Mouse (Mus musculus) forebrain, embryonic 15.5 days (tissue): ENCODE results near the gene Brat1. TPM values are rescaled to one million over a fixed set of nuclear protein-coding genes. Genes with fewer than 3 reads are reported as not detected.
A peak's percentile ranks its signal among the peaks of the same experiment; 100 is the strongest.

ENCODE experiments used
- ATAC-seq: fragments of 200-750 bp; cut with Nextera tagmentation; replicated peaks from 2 replicates; pipeline ENCODE4 v1.8.0; 2017; ENCODE audit warnings: mild to moderate bottlenecking, moderate TSS enrichment, moderate library complexity
- H3K27ac ChIP-seq: fragments of 300-500 bp; sonication (generic); replicated peaks from 2 replicates; pipeline ENCODE4 v1.5.1; 2015; ENCODE audit warnings: mild to moderate bottlenecking, inconsistent platforms
- H3K27me3 ChIP-seq: fragments of 300-500 bp; sonication (generic); 2 replicates; pipeline ENCODE4 v1.6.1; 2015; ENCODE audit warnings: inconsistent platforms
- H3K36me3 ChIP-seq: fragments of 300-500 bp; sonication (generic); 2 replicates; pipeline ENCODE4 v1.6.1; 2015; ENCODE audit warnings: mild to moderate bottlenecking, inconsistent platforms
- H3K4me1 ChIP-seq: fragments of 300-500 bp; sonication (generic); 2 replicates; pipeline ENCODE4 v1.6.1; 2015; ENCODE audit warnings: inconsistent platforms
- H3K4me2 ChIP-seq: fragments of 300-500 bp; sonication (generic); replicated peaks from 2 replicates; pipeline ENCODE4 v1.6.1; 2015; ENCODE audit warnings: mild to moderate bottlenecking, inconsistent platforms
- H3K4me3 ChIP-seq: fragments of 300-500 bp; sonication (generic); 2 replicates; pipeline ENCODE4 v1.5.1; 2015; ENCODE audit warnings: mild to moderate bottlenecking, inconsistent platforms
- H3K9ac ChIP-seq: fragments of 300-500 bp; sonication (generic); replicated peaks from 2 replicates; pipeline ENCODE4 v1.6.1; 2015; ENCODE audit warnings: mild to moderate bottlenecking, inconsistent platforms
- H3K9me3 ChIP-seq: fragments of 300-500 bp; sonication (generic); 2 replicates; pipeline ENCODE4 v1.6.1; 2016; ENCODE audit warnings: inconsistent platforms
- WGBS: fragments of 180-500 bp; shearing (Covaris S2); methylation state at CpG from one replicate; pipeline ENCODE4 v1.1.7; 2015; ENCODE audit warnings: mixed read lengths; 5-methylcytosine and 5-hydroxymethylcytosine counted together
- polyA plus RNA-seq: library from polyadenylated mRNA; unstranded; fragments of >200 nt; fragmentation: Nextera tagmentation; extraction: Ambion mirVana; gene quantifications from 2 replicates; pipeline ENCODE4 v1.2.1, GENCODE M21; 2015

Brat1 gene
- polyA plus RNA-seq, 1 experiment from 2014 or later = 28.2 TPM

DNA sequence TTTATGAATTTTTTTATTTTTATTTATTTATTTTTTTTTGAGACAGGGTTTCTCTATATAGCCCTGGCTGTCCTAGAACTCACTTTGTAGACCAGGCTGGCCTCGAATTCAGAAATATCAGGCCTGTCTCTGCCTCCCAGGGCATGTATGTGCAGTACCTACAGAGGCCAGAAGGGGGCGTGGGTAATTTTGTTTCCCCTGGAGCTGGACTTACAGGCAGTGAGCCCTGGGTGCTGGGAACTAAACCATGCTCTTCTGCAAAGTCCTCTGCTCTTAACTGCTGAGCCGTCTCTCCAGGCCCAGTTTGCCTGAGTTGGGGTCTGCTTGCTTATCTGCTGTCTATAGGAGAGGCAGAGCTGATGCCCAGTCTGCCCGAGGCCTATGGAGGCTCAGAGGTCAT is 27.4 kb downstream of the Brat1 start:
- 63% methylated on average over 4 of the region's 4 CpGs for WGBS
- Histone ChIP-seq H3K4me3 (no peak overlapping the region), H3K9ac (no peak overlapping the region), H3K4me1 (peaks cover 9% of the 10 kb centered on the region), H3K36me3 (no peaks in the 10 kb centered on the region), H3K9me3 (no peaks in the 10 kb centered on the region), H3K27ac (no peak overlapping the region), H3K4me2 (no peak overlapping the region), H3K27me3 (peaks cover 18% of the 10 kb centered on the region)
- ATAC-seq = no peak

DNA sequence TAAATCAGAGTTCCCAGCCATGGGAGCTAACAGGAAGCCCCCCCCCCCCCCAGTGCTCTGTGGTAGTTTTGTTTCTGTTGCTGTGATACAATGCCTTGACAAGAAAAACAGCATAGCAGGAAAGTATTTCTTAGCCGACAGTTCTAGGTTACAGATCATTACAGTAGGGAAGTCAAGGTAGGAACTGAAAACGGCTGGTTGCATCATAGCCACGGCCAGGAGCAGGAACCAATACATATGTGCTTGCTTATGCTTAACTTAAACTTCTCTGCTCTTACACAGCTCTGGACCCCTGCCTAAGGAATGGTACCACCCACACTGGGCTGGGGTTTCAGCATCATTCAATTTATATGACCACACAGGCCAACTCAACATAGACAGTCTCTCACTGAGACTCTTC is 28.5 kb downstream of the Brat1 start:
- 79% methylated on average over 3 of the region's 3 CpGs for WGBS
- Histone ChIP-seq H3K9me3 (no peaks in the 10 kb centered on the region), H3K4me1 (peaks cover 7% of the 10 kb centered on the region), H3K27me3 (peaks cover 18% of the 10 kb centered on the region), H3K4me3 (no peak overlapping the region), H3K27ac (no peak overlapping the region), H3K36me3 (no peaks in the 10 kb centered on the region), H3K9ac (no peak overlapping the region), H3K4me2 (no peak overlapping the region)
- ATAC-seq = no peak

DNA sequence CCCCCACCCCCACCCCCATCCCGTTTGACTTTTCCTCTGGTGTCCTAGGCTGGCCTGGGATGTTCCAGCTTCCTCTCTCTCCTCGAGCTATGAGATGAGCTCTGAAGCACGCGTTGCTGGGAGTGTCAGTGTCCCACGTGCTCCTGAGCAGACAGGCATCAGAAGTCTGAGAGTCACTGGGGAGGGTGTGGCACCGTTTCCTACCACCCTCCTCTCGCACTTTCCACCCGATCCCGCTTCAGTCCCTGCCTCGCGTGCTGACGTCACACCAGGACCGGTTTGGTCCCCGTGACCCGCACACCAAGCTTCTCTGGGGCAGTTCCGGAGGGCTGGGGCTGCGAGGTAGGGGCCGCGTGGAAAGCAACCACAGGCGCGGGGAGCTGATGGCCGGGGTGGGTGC is 30.5 kb downstream of the Brat1 start:
- peak overlapping the region; percentile 31 for H3K4me3 ChIP-seq

DNA sequence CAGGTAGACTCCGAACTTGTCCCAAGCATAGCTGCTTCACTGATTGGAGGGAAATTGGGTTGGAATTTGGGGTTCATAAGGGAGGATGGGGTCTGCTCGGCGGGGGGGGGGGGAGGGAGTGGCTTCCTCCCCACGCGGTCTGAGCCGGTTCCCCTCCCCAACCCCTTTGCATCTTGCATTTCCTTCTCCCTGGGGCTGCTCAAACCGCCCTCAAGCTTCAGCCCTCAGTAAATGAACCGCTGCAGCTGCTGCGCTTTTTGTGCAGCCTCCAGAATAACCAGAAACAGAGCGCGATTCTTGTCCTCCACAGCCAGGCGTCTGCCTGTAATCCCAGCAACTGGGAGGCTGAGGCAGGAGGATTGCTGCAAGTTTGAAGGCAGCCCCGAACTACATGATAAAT is 31.4 kb downstream of the Brat1 start:
- Histone ChIP-seq H3K27me3 (peaks cover 18% of the 10 kb centered on the region), H3K9me3 (no peaks in the 10 kb centered on the region), H3K4me1 (peaks cover 7% of the 10 kb centered on the region), H3K27ac (no peak overlapping the region), H3K9ac (no peak overlapping the region), H3K4me2 (no peak overlapping the region), H3K4me3 (no peak overlapping the region), H3K36me3 (no peaks in the 10 kb centered on the region)
- no peak for ATAC-seq
- 24% methylated on average over 13 of the region's 13 CpGs for WGBS

More for the DNA sequence above, 30.5 kb downstream of the Brat1 start:
- peak overlapping the region; percentile 52 for H3K4me2 ChIP-seq
- H3K36me3 ChIP-seq = no peaks in the 10 kb centered on the region
- H3K27me3 ChIP-seq = peaks cover 18% of the 10 kb centered on the region
- H3K9ac ChIP-seq = 0 out of 2 replicates have a peak overlapping the region, but pooled peaks have one; percentile 6
- 2% methylated on average over 22 of the region's 22 CpGs for WGBS
- no peak overlapping the region for H3K27ac ChIP-seq
- peak; percentile 41; the same call in 1 of the 2 replicates for ATAC-seq
- H3K4me1 ChIP-seq = peaks cover 7% of the 10 kb centered on the region
- H3K9me3 ChIP-seq = no peaks in the 10 kb centered on the region

DNA sequence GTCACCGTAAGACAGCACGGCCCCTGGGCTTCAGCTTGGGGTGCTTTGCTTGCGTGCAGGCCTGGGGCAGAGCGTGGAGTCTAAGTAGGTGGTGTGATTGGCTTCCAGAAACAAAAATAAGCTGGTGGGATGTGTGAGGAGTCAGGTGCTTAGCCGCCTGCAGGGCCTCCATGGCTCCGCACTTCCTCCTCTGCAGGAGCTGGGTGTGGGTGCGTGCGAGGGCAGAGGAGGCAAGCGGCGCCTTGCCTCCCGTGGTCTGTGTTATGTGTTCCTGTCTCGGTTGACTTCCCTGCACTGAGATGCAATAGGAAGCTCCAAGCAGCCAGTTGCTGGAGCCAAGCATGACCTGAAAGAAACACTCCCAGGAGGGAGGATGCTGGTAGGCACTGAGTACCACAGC is 35.0 kb downstream of the Brat1 start:
- Histone ChIP-seq H3K27ac (no peak overlapping the region), H3K4me1 (peaks cover 7% of the 10 kb centered on the region), H3K27me3 (peaks cover 13% of the 10 kb centered on the region), H3K4me2 (no peak overlapping the region), H3K36me3 (no peaks in the 10 kb centered on the region), H3K4me3 (no peak overlapping the region), H3K9me3 (no peaks in the 10 kb centered on the region), H3K9ac (no peak overlapping the region)
- WGBS = 80% methylated on average over 12 of the region's 12 CpGs
- no peak for ATAC-seq

DNA sequence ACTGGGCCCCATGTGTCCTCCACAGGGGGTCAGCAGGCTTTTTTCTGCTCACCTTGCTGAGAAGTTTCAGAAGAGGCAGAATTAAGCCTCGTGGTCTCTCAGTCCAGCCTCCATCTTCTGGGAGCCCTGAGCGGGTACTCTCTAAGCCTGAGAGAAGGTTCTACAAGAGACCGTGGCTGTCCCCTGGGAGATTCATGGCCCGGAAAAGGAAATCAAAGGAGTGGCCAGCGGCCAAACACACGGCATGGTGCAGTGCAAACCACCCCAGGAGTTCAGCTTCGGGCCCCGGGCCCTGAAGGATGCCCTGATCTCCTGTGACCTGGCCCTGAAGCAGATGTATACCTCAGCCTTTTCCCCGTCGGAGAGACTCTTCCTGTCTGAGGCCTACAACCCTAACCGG is 36.2 kb downstream of the Brat1 start:
- Histone ChIP-seq H3K4me1 (no peaks in the 10 kb centered on the region; the same call in 1 of the 2 replicates), H3K27me3 (0 out of 2 replicates have a peak, but pooled peaks cover under 1% of the 10 kb centered on the region), H3K9ac (no peak overlapping the region), H3K36me3 (no peaks in the 10 kb centered on the region), H3K4me2 (no peak overlapping the region), H3K4me3 (no peak overlapping the region), H3K27ac (no peak overlapping the region), H3K9me3 (no peaks in the 10 kb centered on the region)
- 77% methylated on average over 11 of the region's 11 CpGs for WGBS
- no peak for ATAC-seq

DNA sequence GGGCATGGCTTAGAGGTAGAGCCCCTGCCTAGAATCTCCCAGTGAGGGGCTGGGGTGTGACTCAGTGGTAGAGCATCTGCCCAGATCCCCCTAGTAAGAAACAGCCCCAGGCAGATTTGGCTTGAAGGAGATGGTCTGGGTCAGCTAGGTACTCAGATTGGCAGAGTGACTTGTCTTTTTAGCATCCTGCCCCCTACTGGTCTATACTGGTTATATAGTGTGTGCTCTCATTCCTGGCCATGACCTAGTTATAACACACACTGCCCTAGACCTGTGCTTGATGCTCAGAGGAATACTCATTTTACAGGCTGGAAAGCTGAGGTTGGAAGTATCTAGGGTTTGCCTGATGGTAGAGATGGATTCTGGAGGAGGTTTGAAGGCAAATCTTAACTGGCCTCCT is 37.1 kb downstream of the Brat1 start:
- no peak overlapping the region for H3K4me2 ChIP-seq
- no peaks in the 10 kb centered on the region for H3K27me3 ChIP-seq
- no peaks in the 10 kb centered on the region; the same call in 1 of the 2 replicates for H3K4me1 ChIP-seq
- ATAC-seq = no peak
- no peaks in the 10 kb centered on the region for H3K9me3 ChIP-seq
- no peak overlapping the region for H3K9ac ChIP-seq
- no peak overlapping the region for H3K4me3 ChIP-seq
- no peak overlapping the region for H3K27ac ChIP-seq
- H3K36me3 ChIP-seq = no peaks in the 10 kb centered on the region

DNA sequence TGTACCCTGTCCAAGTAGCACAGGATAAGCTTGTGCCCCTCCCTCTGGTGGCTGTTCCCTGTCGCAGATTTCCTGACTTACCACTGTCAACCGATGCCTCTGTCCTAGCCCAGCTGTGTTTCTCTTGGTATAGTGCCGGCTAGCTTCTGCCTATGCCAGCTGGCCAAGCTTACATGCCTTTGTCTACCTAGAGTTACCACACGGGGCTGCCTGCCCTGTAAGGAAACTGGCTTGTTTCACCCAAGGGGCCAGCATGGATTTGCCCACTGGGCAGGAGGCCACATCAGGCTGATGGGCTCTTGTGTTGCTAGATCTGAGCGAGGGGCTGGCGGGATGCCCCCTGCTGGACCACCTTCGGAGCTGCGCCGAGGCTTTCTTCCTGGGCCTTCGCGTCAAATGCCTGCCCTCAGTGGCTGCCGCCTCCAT is 38.9 kb downstream of the Brat1 start:
- H3K4me2 ChIP-seq = no peak overlapping the region
- no peaks in the 10 kb centered on the region for H3K27me3 ChIP-seq
- H3K36me3 ChIP-seq = no peaks in the 10 kb centered on the region
- no peak overlapping the region for H3K4me3 ChIP-seq
- ATAC-seq = peak; percentile 60
- no peaks in the 10 kb centered on the region for H3K9me3 ChIP-seq
- WGBS = 28% methylated on average over 12 of the region's 12 CpGs
- H3K9ac ChIP-seq = no peak overlapping the region
- no peak overlapping the region for H3K27ac ChIP-seq
- peaks cover under 1% of the 10 kb centered on the region; the same call in 1 of the 2 replicates for H3K4me1 ChIP-seq

DNA sequence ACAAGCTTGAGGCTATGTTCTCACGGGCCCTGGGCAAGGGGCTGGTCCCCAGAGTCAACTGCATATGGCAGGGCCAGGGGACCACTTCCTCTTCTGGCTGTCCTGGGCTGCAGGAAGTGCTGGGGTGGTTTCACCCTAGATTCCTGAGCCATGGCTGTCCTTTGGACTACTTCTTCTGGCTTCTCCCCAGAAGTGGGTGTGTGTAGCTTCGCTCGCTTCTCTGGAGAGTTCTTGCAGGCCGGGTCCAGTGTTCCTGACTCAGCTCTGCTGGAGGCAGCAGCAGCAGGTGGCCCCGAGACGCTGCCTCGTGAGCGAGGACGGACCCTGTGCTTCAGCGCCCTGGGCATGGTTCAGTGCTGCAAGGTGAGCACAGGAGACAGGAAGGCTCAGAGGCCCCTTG is 43.6 kb downstream of the Brat1 start:
- no peak for ATAC-seq
- 85% methylated on average over 10 of the region's 10 CpGs for WGBS

DNA sequence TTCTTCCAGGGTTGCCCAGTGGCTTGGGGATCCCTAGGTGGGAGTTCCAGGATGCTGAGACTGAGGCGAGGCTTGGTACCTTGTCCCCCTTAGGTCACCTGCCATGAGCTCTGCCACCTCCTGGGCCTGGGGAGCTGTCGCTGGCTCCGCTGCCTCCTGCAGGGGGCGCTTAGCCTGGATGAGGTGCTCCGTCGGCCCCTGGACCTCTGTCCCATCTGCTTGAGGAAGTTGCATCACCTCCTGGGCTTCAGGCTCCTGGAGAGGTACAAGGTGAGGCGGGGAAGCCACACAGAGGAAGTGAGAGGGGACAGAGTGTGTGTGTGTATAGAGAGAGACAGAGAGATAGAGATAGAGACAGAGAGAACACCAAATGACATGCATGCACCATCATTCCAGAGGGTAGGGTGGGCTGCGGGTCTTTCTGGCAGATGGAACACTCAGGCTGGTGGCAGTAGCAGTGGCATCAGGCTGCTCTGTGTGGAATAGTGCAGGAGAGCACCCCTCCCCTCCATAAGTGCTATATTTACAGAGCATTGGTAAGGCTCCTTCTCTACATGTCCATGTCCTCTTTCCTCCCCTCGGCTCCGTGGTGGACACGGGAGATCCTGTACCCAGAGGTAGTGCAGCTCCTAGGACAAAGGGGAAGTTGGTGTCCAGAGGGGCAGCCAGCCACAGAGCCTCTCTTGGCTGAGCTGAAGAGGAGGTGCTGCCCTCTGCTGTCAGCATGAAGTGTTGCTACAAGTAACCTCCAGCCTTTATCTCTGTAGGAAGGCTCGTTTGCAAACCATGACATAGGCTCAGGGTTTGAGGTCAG is 44.5 kb downstream of the Brat1 start:
- H3K4me1 ChIP-seq = peaks cover 10% of the 10 kb centered on the region
- H3K27me3 ChIP-seq = no peaks in the 10 kb centered on the region
- 0 out of 2 replicates have a peak, but pooled peaks cover 6% of the 10 kb centered on the region for H3K36me3 ChIP-seq
- H3K27ac ChIP-seq = no peak overlapping the region; the same call in 1 of the 2 replicates
- WGBS = 18% methylated on average over 12 of the region's 12 CpGs
- H3K4me2 ChIP-seq = peak overlapping the region; percentile 27
- no peak overlapping the region for H3K9ac ChIP-seq
- peak; percentile 75 for ATAC-seq
- H3K4me3 ChIP-seq = 0 out of 2 replicates have a peak overlapping the region, but pooled peaks have one; percentile 16
- no peaks in the 10 kb centered on the region for H3K9me3 ChIP-seq

More for the DNA sequence above, 43.6 kb downstream of the Brat1 start:
- Histone ChIP-seq H3K27ac (no peak overlapping the region), H3K27me3 (no peaks in the 10 kb centered on the region), H3K4me1 (peaks cover 10% of the 10 kb centered on the region), H3K4me3 (no peak overlapping the region), H3K36me3 (0 out of 2 replicates have a peak, but pooled peaks cover 6% of the 10 kb centered on the region), H3K4me2 (no peak overlapping the region), H3K9me3 (no peaks in the 10 kb centered on the region), H3K9ac (no peak overlapping the region)

DNA sequence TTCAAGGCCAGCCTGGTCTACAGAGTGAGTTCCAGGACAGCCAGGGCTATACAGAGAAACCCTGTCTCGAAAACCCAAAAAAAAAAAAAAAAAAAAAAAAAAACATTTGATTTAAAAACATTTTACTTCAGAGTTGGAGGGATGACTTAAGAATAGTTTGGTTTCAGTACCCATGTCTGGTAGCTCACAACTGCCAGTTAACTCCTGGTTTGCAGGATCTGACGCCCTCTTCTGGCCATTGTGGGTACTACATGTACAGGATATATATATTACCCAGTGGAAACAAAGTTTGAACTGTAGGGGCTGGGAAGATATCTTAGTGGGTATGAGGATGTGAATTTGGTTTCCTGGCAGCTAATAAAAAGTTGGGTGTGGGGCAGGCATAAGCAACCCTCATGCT is 46.1 kb downstream of the Brat1 start:
- 0% methylated on average over 1 of the region's 2 CpGs for WGBS
- no peak for ATAC-seq
- peaks cover 6% of the 10 kb centered on the region; the same call in 1 of the 2 replicates for H3K36me3 ChIP-seq

DNA sequence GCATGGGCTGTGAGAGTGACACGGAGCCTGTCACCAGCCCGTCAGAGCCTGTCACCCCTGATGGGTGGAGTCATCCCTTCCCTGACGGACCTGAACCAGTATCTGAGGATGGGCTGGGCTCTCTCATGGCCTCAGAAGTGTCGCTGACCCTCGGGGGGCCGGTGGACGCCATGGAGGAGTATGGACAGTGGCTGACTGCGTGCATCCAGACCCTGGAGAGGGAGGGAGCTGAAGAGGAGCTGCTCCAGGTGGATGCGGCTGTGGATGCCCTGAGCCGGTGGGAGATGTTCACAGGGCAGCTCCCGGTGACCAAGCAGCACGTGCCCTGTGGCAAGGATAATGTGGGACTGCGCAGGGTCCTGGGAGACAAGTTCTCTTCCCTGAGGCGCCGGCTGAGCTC is 47.2 kb downstream of the Brat1 start:
- 94% methylated on average over 15 of the region's 15 CpGs for WGBS
- Histone ChIP-seq H3K4me1 (peaks cover 10% of the 10 kb centered on the region), H3K9me3 (no peaks in the 10 kb centered on the region), H3K27ac (no peak overlapping the region), H3K36me3 (peaks cover 7% of the 10 kb centered on the region; the same call in 1 of the 2 replicates), H3K27me3 (no peaks in the 10 kb centered on the region), H3K9ac (no peak overlapping the region), H3K4me3 (no peak overlapping the region), H3K4me2 (no peak overlapping the region)
- no peak for ATAC-seq

More for the DNA sequence above, 46.1 kb downstream of the Brat1 start:
- Histone ChIP-seq H3K4me2 (no peak overlapping the region), H3K4me3 (no peak overlapping the region), H3K27ac (no peak overlapping the region), H3K4me1 (peaks cover 10% of the 10 kb centered on the region), H3K9me3 (no peaks in the 10 kb centered on the region), H3K27me3 (no peaks in the 10 kb centered on the region), H3K9ac (no peak overlapping the region)
